Mouse (Mus musculus) inflammation-experienced regulatory T-cells, adult 6 months (primary cell): ENCODE results near the gene Gm18336. TPM values are rescaled to one million over a fixed set of nuclear protein-coding genes. Genes with fewer than 3 reads are reported as not detected.
"Not testable (repeated sequence)": the region's sequence is repeated elsewhere in the genome, so short reads cannot be mapped to it uniquely, and the experiment has no call there.

Experiments
- ATAC-seq: one replicate; pipeline ENCODE4 v1.8.0; 2017
- polyA plus RNA-seq, 3 experiments: library from polyadenylated mRNA; unstranded; fragments of 100-300 nt; shearing (Covaris generic); gene quantifications; one replicate each; pipeline ENCODE4 v1.2.1; 2017

The Gm18336 gene
- not detected for polyA plus RNA-seq

GRCm38 (mm10) chrX:73398636-73399035, at the start of gene Gm18336:
Gene Gm18336 (minus strand): TSS chrX:73398736.
- ATAC-seq, result not testable (repeated sequence)

DNA sequence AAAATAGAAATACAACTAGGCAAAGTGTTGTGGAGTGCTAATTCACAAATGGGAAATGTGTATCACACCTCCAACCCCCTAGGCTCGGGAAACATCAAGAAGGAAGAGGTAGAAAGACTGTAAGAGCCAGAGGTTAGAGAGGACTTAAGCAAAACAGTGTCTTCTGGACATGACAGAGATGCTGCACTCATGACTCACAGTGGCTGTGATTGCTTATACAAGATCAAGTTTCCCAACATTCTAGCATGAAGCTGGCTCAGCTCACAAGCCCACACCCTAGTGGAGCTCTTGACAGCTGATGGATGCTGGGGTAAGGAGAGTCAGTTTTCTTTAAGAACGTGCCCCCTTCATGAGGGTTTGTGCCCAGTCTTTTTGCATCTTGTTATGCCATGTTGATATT, 42.9 kb upstream of the Gm18336 start:
- no peak for ATAC-seq

GRCm38 (mm10) chrX:73435252-73435651, 36.7 kb upstream of the Gm18336 start, which contains the start of gene Trex2:
Gene Trex2 (minus strand): TSS chrX:73435344.
- ATAC-seq, result no peak

DNA sequence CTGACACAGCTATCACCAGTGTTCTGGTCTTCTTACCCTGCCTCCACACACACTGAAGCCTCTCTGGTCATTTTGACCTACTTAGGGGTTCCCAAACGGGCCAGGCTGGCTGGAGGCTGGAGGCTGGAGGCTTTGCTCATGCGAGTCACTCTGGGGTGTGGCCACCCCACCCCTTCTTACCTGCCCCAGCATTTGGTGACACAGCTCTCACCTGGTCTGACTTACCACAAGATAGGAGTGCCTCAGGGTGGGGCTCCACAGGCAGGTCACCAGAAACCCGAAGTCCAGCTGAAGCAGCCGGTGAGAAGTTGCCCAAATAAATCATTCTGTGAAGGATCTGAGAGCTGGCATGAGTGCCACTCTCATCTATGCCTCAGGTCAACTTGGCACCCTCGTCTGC, 34.3 kb upstream of the Gm18336 start:
- no peak for ATAC-seq

GRCm38 (mm10) chrX:73430036-73430435, 31.5 kb upstream of the Gm18336 start:
- ATAC-seq, result no peak

DNA sequence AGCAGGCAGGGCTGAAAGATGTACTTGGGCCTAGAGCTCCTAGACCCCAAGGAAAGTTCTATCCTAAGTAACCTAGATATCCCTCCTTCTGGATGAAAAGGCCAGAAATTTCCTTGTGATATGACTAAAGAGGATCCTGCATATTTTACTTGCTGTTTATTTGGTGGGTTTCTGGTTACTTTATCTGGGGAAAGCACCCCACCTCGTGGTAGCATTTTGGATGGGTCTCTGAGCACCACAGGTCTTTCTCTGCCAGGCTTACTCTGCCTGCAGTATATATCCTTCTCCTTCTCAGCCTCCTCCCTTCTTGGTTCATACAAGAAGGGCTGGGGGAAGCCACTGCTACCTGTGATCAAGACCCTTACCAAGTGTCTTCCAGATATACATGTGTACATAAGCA, 14.2 kb upstream of the Gm18336 start:
- no peak for ATAC-seq

DNA sequence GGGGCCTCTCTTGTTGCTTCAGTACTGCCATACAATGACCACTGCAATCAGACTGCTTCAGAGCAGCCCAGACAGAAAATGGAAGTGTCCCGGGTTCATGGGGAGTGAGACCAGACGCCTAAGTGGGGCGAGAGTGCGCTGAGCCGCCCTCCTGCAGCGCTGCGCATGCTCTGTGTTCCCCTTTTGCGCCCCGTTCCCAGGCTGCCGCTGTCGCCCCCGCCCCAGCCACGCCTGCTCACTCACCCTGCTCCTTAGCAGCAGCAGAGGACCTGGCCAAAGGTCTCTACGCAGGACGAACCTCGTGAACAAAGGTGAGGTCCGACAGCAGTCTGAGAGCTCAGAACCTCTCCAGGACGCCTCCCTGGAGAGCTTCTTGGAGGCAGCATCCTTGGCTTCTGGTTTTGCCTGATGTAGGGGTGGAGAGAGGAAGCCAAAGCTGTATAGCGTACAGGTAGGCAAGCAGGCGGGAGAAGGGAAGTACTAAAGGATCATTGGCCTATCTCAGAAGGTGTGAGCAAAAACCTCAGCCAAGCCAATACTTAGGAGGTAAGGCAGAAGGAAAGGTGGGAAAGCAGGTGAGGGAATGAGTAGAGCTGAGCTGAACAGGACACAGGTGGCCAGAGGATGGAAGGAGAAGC, 12.5 kb upstream of the Gm18336 start, which contains the start of gene Zfp92:
Zfp92 (plus strand) TSS at position 217 of the 638 bp plus-strand sequence.
- ATAC-seq, result peak; percentile 10

DNA sequence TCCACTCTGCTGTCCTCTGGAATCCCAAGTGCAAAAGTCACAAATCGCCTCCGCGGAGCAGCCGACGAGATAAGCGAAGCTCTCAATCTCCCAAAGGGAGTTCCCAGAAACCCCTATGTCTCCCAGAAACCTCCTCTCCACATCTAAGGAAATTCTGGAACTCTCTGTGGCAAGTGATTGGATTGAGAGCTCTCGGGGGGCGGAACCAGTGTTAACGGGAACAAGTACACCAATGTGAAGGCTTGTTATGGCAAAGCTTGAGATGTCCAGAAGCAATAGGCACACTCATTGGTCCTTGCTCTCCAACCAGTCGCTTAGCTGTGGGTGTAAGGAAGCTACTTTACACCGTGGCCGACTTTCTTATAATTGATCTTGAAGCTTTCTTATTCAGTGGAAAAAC, 3.1 kb upstream of the Gm18336 start:
- no peak for ATAC-seq

DNA sequence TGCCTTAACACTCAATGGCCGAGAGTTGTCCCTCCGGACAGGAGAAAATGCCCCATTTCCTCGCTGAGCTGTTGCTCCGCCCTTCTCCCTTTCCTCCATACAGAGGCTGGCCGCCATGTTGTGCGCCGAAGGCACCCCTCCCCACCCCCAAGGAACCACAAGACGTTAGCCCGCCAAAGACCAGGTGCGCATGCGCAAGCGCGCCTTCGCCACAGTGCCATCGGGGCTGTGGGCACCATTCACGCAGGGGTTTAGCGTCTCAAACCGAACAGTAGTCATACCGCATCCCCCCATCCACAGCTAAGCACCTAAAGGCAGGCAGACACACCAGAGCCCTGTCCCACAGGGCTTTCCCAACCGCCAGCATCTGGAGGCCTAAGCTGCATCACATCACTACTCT, 2.4 kb upstream of the Gm18336 start:
- no peak for ATAC-seq

DNA sequence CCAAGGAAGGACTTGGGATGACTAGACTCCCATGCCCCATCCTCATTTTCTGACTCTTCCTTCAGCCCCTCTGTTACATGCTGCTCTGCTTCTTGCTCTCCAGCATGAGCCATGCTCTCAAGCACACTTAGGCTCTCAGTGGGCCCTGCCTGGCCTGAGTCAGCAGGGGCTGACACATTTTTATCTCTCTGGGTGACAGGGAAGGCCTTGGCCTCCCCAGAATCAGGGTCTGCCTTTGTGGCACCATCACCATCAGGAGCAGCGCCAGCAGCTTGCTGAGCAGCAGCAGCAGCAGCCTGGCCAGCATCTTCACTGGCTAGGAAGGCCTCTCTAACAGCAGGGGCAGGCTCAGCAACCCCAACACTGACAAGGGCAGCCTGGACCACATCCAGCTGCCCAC, 2.1 kb downstream of the Gm18336 start:
- ATAC-seq, result no peak

- ATAC-seq, result no peak
These were observed 7.1 kb downstream of the Gm18336 start for GRCm38 (mm10) chrX:73391481-73391880.

DNA sequence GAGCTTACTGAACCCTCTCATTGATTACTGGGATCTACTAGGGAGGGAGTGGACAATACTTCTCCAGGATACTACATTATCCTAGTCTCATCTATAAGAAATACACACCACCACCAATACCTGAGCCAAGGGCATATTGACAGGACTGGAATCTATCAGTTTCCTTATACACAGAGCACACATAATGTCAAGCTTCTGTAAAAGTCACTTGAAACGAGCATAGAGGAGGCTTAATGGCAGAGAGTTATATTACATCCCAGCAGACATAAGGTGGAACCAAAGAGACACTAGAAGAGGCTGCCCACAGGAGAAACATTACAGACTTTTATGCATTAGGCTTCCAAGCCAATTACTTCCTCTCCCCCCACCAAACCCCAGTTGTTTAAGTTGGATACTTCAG, 13.6 kb downstream of the Gm18336 start:
- ATAC-seq, result no peak

- ATAC-seq, result no peak
These were observed 14.1 kb downstream of the Gm18336 start for GRCm38 (mm10) chrX:73384419-73384818.

DNA sequence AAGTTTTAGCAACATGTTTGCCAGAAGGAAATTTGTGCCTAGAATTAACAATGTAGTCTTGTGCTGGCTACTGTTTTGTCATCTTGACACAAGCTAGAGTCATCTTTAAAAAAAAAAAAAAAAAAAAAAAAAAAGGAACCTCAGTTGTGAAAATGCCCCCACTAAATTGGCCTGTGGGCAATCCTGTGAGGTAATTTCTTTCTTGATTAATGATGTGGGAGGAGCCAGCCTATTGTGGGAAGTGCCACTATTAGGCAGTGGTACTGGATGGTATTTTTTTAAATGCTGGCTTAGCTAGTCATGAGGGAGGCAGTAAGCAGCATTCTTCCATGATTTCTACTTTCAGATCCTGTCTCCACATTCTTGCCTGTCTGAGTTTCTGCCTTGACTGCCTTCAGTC, 35.2 kb downstream of the Gm18336 start:
- no peak for ATAC-seq

DNA sequence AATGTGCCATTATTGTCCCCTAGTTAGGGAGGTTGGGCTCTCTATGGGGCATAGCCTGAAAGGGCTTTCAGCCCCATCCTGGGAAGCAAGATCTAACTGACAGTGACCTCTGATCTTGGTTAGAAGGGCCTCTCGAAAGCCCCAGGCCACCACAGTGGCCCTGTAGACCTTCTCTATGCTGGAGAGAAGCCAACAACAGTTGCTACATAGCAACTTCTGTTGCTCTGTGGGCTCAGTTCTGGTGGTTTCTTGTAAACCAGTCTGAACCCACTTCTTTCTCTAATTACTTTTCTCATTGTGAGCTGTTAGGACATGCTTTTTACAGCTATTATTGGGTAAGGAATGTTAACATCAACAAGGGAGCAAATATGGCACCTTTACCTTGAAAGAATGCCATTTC, 41.8 kb downstream of the Gm18336 start:
- no peak for ATAC-seq

- ATAC-seq, result no peak
These were observed 42.4 kb downstream of the Gm18336 start for GRCm38 (mm10) chrX:73356163-73356562.

Other genes starting within 250 kb of the Gm18336 start
- not detected for gene Xlr5b, start 249.9 kb downstream of the Gm18336 start, polyA plus RNA-seq
- not detected for gene DXBay18, start 249.3 kb downstream of the Gm18336 start, polyA plus RNA-seq
- not detected for gene Spin2d, start 221.7 kb downstream of the Gm18336 start, polyA plus RNA-seq
- gene Xlr3b, start 206.5 kb downstream of the Gm18336 start, polyA plus RNA-seq, result 10 to 100 TPM in 2 of 3 experiments, under 1 TPM in 1; 0.69 to 13.8 (median 11.1) TPM
- gene Xlr4b, start 184.4 kb downstream of the Gm18336 start, polyA plus RNA-seq, result 100 to 1,000 TPM; 158 to 187 (median 175) TPM
- gene F8a, start 170.4 kb downstream of the Gm18336 start, polyA plus RNA-seq, result 1 to 10 TPM; 1.5 to 2.1 (median 1.8) TPM
- gene Xlr4c, start 155.6 kb downstream of the Gm18336 start, polyA plus RNA-seq, result 100 to 1,000 TPM in 2 of 3 experiments, 10 to 100 TPM in 1; 76.9 to 140 (median 112) TPM
- gene Xlr3c, start 133.3 kb downstream of the Gm18336 start, polyA plus RNA-seq, result not detected
- gene Xlr5a, start 105.8 kb downstream of the Gm18336 start, polyA plus RNA-seq, result under 1 TPM in 1 of 3 experiments, not detected in 2; 0.43 TPM
- gene Xlr5c, start 105.8 kb downstream of the Gm18336 start, polyA plus RNA-seq, result under 1 TPM in 1 of 3 experiments, not detected in 2; 0.53 TPM
- not detected for gene Gm45015, start 61.9 kb downstream of the Gm18336 start, polyA plus RNA-seq
- gene Zfp275, start 56.1 kb downstream of the Gm18336 start, polyA plus RNA-seq, result 10 to 100 TPM in 2 of 3 experiments, 1 to 10 TPM in 1; 7.6 to 14.7 (median 13.3) TPM
- under 1 TPM in 1 of 3 experiments, not detected in 2; 0.21 TPM for gene Zfp92, start 12.4 kb upstream of the Gm18336 start, polyA plus RNA-seq
- not detected for gene Trex2, start 36.6 kb upstream of the Gm18336 start, polyA plus RNA-seq
- gene Haus7, start 60.3 kb upstream of the Gm18336 start, polyA plus RNA-seq, result 10 to 100 TPM; 28.7 to 40.7 (median 32.3) TPM
- 1 to 10 TPM in 1 of 3 experiments, not detected in 2; 1.1 TPM for gene Bgn, start 84.9 kb upstream of the Gm18336 start, polyA plus RNA-seq
- not detected for gene Atp2b3, start 104.3 kb upstream of the Gm18336 start, polyA plus RNA-seq
- under 1 TPM in 1 of 3 experiments, not detected in 2; 0.34 TPM for gene Dusp9, start 240.7 kb upstream of the Gm18336 start, polyA plus RNA-seq